Mouse (Mus musculus) heart, postnatal 4 days (tissue): Measurements from ENCODE around the gene Rab33a. TPM values are rescaled to one million over a fixed set of nuclear protein-coding genes. Genes with fewer than 3 reads are reported as not detected.
A peak's percentile ranks its signal among the peaks of the same experiment; 100 is the strongest.

ENCODE experiments used
- DNase-seq: peaks from one replicate; pipeline ENCODE4 v3.0.0; 2021
- total RNA-seq, 2 experiments: library from RNA; stranded (reverse); gene quantifications; 2 replicates each; pipeline ENCODE4 v1.2.3; 2021

Rab33a gene
- 1 to 10 TPM; 1.1 to 1.6 TPM for total RNA-seq

DNA sequence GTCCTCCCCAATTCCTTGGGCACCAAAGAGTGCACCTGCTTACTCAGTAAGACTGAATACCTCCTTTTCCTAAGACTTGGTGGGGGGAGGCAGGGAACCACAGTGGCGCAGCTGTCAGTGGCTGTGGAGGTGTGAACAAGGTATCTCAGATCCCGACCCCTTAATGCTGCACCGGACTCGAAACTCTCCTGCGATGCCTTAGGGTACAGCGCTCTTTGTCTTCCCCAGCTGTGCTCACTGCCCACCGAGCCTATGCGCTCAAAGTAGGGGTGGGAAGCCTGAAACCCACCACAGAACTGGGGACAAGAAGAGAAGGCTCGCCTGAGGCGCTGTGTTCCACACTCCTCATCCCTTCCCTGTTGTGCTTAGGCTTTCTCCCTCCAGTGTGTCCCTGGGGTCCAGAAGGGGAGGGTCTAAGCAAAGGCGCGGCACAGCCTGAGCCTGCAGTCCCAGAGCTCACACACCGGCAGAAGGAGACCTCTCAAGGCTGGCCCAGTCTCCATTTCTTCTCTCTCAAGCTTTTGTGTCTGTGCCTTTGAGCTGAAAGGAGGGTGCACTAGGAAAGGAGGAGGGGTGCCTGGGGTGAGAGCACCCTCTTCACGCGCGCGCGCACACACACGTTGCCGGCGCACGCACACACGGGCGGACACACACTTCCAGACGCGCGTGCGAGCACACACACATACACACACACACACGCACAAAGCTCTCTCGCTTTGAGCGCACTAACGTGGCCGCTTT is at the start of gene Rab33a:
TSS of gene Rab33a (plus strand) at position 478 of the 741 bp plus-strand sequence.
- DNase-seq, result peak; percentile 21

DNA sequence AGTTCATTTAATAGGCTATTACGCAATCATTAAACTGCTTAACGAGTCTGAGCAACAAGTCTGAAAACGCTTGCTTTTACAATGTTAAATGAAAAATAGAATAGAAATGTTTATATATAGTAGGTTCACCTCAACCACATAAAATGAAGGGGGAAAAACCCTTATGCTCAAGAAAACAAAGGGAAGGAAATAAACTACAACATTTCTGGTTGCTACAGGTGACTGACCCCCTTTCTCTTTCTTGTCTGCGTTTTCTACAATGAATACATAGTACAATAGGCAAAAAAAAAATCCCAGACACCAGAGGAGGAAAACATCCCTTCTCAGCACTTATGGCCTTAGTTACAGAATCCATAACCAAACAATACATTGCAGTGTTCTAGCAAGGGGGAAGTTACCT is 38.0 kb upstream of the Rab33a start:
- DNase-seq, result no peak

- DNase-seq, result no peak
Measured at GRCm38 (mm10) chrX:48481687-48482086, 37.4 kb upstream of the Rab33a start.

GRCm38 (mm10) chrX:48493763-48494162 is 25.3 kb upstream of the Rab33a start:
- DNase-seq, result no peak

DNA sequence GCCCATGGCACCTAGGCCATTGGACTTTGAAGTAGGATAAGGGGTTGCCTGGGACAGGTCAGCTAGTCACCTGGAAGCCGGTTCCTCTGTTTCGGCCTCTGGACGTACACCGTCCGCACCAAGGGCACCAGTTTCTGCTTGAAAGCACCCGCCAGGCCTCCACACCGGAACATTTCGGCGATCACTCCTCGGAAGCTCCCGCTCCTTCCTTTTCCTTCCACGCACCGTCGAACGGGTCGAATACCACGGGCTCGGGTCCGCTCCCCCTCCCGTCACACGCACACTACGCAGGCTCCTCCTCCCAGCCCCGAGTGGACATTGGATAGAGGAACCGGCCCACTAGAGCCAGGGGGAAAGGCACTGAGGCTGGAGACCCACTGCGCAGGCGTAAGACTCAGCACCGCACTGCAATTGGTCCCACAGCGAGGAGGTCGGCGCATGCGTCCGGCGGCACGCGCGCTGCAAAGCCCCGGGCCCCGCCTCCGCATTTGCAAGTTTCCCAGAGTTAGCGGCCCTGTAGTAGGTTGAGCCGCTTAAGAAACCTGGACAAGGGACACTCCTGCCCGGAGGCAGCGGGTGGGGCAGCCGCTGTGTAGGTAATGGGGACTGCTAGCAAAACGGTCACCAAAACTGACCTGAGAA is 5.8 kb upstream of the Rab33a start, which contains the start of gene Aifm1:
TSS of gene Aifm1 (minus strand) at position 398 of the 642 bp plus-strand sequence.
- peak; percentile 93 for DNase-seq

GRCm38 (mm10) chrX:48513824-48514223 is 5.3 kb upstream of the Rab33a start:
- no peak for DNase-seq

DNA sequence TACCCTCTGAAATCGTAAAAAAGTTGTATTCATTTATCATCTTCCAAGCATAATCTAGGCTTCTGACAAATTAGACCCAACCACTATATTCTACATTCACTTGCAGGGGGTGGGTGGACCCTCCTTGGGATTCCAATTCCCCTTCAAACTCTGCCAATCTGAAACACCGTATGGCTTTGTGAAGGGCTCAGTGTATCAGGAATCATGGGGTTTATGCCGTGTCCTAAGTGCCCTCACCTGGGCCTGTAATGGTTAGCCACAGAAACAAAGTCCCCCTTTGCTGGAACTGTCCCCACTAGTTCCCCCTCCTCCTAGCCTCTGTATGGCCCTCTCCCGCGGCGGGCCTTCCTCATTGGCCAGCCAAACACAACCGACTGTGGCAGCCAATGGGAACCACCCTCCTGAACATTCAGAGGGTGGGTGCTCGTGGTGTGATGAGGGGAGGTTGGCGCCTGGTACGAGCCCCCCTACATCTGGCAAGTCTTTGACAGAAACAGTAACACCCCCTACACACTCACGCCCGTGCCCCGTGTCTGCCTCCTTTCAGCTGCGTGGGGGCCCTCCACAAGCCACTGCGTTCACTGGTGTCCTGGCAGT is 776 bp upstream of the Rab33a start:
- DNase-seq, result no peak

GRCm38 (mm10) chrX:48519549-48520085 is 532 bp downstream of the Rab33a start:
- DNase-seq, result no peak

- DNase-seq, result no peak
Measured at GRCm38 (mm10) chrX:48521651-48522050, 2.6 kb downstream of the Rab33a start.

DNA sequence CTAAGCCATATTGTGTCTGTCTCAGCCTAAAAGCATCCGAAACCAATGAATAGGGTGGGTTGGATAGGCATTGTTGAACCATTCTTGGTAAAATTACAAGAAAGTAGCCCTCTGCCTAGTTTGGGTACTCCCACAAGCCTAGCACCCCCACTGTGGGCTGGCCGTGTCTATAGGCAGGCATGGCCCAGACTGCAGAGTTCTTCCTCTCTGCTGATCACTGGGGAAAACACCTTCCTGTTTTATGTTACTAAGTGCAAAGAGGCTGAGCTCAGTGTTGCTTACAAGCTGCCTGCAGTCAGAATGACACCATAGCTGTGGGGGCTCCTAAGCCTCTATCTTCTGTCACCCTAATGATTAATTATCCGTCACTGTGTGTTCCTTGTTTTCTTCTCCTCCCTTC is 4.4 kb downstream of the Rab33a start:
- DNase-seq, result no peak

GRCm38 (mm10) chrX:48525332-48525731 is 6.2 kb downstream of the Rab33a start:
- DNase-seq, result no peak

DNA sequence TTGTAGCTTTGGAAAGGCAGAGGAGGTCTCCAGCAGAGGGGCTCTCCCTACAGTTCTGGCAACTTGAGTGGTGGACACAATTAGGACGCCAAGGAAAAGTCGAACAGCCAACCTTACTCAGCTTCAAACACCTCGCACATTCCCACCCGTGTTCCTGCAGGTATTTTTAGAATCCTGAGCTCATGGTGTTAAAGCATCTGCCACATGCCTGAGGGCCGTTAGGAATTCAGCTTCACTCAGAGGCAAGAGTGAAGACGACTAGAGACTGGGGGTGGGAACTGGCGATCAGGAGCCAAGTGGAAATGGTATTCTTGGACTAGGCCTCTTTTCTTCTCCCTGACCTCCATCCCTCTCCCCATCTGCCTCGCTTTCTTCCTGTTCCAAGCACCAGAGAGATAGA is 6.8 kb downstream of the Rab33a start:
- DNase-seq, result no peak

DNA sequence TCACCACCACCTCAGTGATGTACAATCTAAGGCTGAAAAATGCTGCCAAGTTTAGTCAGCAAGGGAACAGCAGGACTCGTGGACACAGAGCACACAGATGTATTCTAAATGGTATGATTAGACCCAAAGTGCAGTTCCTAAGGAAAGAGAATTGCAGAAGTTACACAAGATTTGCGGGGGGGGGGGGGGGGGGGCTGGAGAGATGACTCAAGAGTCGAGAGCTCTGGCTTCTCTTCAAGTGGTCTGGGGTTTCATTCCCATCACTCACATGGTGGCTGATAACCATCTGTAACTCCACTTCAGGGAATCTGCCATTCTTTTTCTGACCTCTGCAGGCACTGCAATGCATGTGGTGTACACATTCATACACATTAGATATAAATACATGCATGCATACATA is 7.3 kb downstream of the Rab33a start:
- DNase-seq, result no peak

GRCm38 (mm10) chrX:48532175-48532574 is 13.1 kb downstream of the Rab33a start:
- peak; percentile 83 for DNase-seq

Other genes with a start within 250 kb of the Rab33a start
- 10 to 100 TPM; 10.2 to 11.4 TPM for gene Bcorl1, start 177.9 kb upstream of the Rab33a start, total RNA-seq
- gene Elf4, start 56.2 kb upstream of the Rab33a start, total RNA-seq, result 10 to 100 TPM; 25.7 to 32.4 TPM
- 10 to 100 TPM; 97.9 TPM for gene Aifm1, start 5.7 kb upstream of the Rab33a start, total RNA-seq
- gene Zfp280c, start 75.2 kb downstream of the Rab33a start, total RNA-seq, result 10 to 100 TPM; 14.4 to 16.8 TPM
- 1 to 10 TPM; 3.9 to 4.2 TPM for gene Slc25a14, start 104.1 kb downstream of the Rab33a start, total RNA-seq
- gene Gpr119, start 155.2 kb downstream of the Rab33a start, total RNA-seq, result not detected
- 1 to 10 TPM; 6.4 to 6.9 TPM for gene Rbmx2, start 175.7 kb downstream of the Rab33a start, total RNA-seq